Comparison of ENCODE assay signal across 23 mouse cellular contexts in the genomic region with DNA sequence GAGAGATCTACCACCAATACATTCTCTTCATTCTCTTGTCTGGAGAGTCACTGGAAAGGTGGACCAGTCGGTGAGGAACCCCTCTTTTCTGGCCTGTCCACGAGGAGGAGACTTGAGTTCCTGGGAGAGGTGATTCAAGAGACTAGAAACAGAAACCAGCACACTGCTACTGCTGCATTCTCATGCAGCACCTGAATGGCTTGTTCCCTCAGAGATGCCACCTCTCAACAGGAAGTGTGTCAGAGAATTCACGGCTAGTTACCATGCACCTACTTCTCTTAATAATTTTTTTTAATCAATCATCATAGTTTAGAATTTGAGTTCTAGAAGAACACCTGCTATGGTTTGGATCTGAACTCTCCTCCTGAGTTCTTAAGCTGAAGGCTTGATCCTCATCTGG. TPM values are rescaled to one million over a fixed set of nuclear protein-coding genes. Genes with fewer than 3 reads are reported as not detected.
DNase-seq lines count a peak whose midpoint lies in the region; ATAC-seq and TF ChIP-seq lines count a peak whose summit lies in the region.
"Had no signal": no experiment of that assay in that cellular context is flagged by ENCODE, and none has a peak within 500 bp of the region (broad histone marks: within the 10 kb centered on the region; RNA-seq: fewer than 3 reads in every experiment).

No protein-coding gene starts in this region.

- H3K27me3 ChIP-seq in thymus, adult 2 months (ENCODE audit: control insufficient read depth, insufficient read depth, low read length), result no peaks in the 10 kb centered on the region
- H3K27me3 ChIP-seq in intestine, embryonic 16.5 days (replicated peaks; ENCODE audit: control insufficient read depth, insufficient read depth, low read length), result no peaks in the 10 kb centered on the region
- H3K27me3 ChIP-seq: embryonic facial prominence, embryonic 15.5 days; heart, embryonic 12.5 days had no signal

- peak; percentile 87 for ATAC-seq in CD4-positive, CD25-positive, alpha-beta regulatory T cell, adult 4 months
- no peak for ATAC-seq in intestine, embryonic 16.5 days
- ATAC-seq: forebrain, embryonic 14.5 days had no signal

- no peaks in the 10 kb centered on the region for H3K36me3 ChIP-seq in thymus, adult 2 months (ENCODE audit: control insufficient read depth, insufficient read depth, low read length)
- no peaks in the 10 kb centered on the region for H3K36me3 ChIP-seq in intestine, embryonic 16.5 days (ENCODE audit: control insufficient read depth, insufficient read depth, low read length)
- H3K36me3 ChIP-seq: embryonic facial prominence, embryonic 15.5 days; forebrain, embryonic 10.5 days; heart, embryonic 12.5 days; hindbrain, embryonic 10.5 days had no signal

- H3K27ac ChIP-seq in thymus, adult 2 months (ENCODE audit: control insufficient read depth, insufficient read depth, low read length), result no peak overlapping the region
- no peak overlapping the region for H3K27ac ChIP-seq in intestine, embryonic 16.5 days (ENCODE audit: low read length)
- H3K27ac ChIP-seq: embryonic facial prominence, embryonic 15.5 days; forebrain, embryonic 10.5 days; heart, adult 2 months; hindbrain, embryonic 10.5 days; hindbrain, embryonic 14.5 days had no signal

- DNase-seq in thymus, postnatal 14 days, result peak; percentile 6
- DNase-seq in thymus, adult 2 months, result no peak
- peak; percentile 18 for DNase-seq in naive thymus-derived CD4-positive, alpha-beta T cell, adult 2 months (ENCODE audit: low read depth)
- no peak for DNase-seq in spleen, postnatal 14 days (ENCODE audit: low spot score in 2 of 2)
- no peak for DNase-seq in adrenal gland, postnatal 36 days
- DNase-seq: adrenal gland, adult 2 months; adrenal gland, postnatal 25 days; cerebellum, adult 2 months; cerebellum, postnatal 10 days; heart, adult 2 months had no signal

- TF ChIP-seq CTCF in thymus, adult 2 months (IDR thresholded peaks at IDR 0.05; ENCODE audit: borderline replicate concordance, control insufficient read depth, extremely low read depth, insufficient read depth, low read length, poor library complexity), result no peak

- WGBS in thymus, adult 2 months, result 52% methylated on average over 3 of the region's 3 CpGs
- WGBS in intestine, embryonic 16.5 days, result 63% methylated on average over 3 of the region's 3 CpGs

- no peak overlapping the region for H3K4me3 ChIP-seq in thymus, adult 2 months (ENCODE audit: control insufficient read depth, insufficient read depth, low read length)
- H3K4me3 ChIP-seq in intestine, embryonic 16.5 days (ENCODE audit: low read length), result no peak overlapping the region
- H3K4me3 ChIP-seq: embryonic facial prominence, embryonic 15.5 days; erythroblast, embryonic 14.5 days; forebrain, embryonic 10.5 days; heart, adult 2 months; heart, embryonic 12.5 days; hindbrain, embryonic 10.5 days had no signal

- no peak for TF ChIP-seq POLR2A in thymus, adult 2 months (IDR thresholded peaks at IDR 0.05; ENCODE audit: control insufficient read depth, extremely low read depth, insufficient read depth, low read length, poor library complexity)

- no peak overlapping the region for H3K9ac ChIP-seq in intestine, embryonic 16.5 days (ENCODE audit: low read depth, low read length)
- H3K9ac ChIP-seq: embryonic facial prominence, embryonic 15.5 days; heart, embryonic 12.5 days; hindbrain, embryonic 14.5 days had no signal

- H3K4me1 ChIP-seq in thymus, adult 2 months (replicated peaks; ENCODE audit: control insufficient read depth, insufficient read depth, low read length), result peaks cover 3% of the 10 kb centered on the region; the same call in 1 of the 2 replicates
- H3K4me1 ChIP-seq in intestine, embryonic 16.5 days (ENCODE audit: control insufficient read depth, insufficient read depth, low read length), result no peaks in the 10 kb centered on the region
- H3K4me1 ChIP-seq: embryonic facial prominence, embryonic 15.5 days; heart, embryonic 12.5 days; hindbrain, embryonic 10.5 days had no signal

- no peak overlapping the region for H3K4me2 ChIP-seq in intestine, embryonic 16.5 days (ENCODE audit: low read depth, low read length)
- H3K4me2 ChIP-seq: embryonic facial prominence, embryonic 15.5 days; heart, embryonic 12.5 days; hindbrain, embryonic 14.5 days had no signal

- no peaks in the 10 kb centered on the region for H3K9me3 ChIP-seq in intestine, embryonic 16.5 days (ENCODE audit: control insufficient read depth, low read length)
- H3K9me3 ChIP-seq: embryonic facial prominence, embryonic 15.5 days; forebrain, embryonic 10.5 days; heart, embryonic 12.5 days; hindbrain, embryonic 10.5 days had no signal

RNA-seq across cellular contexts. Expression of gene Dynlrb2, which starts 52.0 kb away (rescaled TPM):
- polyA plus RNA-seq in thymus, adult 2 months (2012; rRNA removed), result 1.3 and 1.7 TPM in 2 replicates
- polyA plus RNA-seq in CD4-positive, CD25-positive, alpha-beta regulatory T cell, adult 4 months (2017; shearing (Covaris generic)), result not detected
- polyA plus RNA-seq in intestine, embryonic 16.5 days (2015; fragmentation: Nextera tagmentation; extraction: Ambion mirVana), result not detected in 2 replicates
- total RNA-seq in adrenal gland, postnatal 36 days (2021), result not detected
- total RNA-seq: adrenal gland, adult 2 months; adrenal gland, postnatal 25 days; gastrocnemius, postnatal 4 days; heart, adult 2 months; heart, postnatal 25 days; MEL had no signal
- polyA plus RNA-seq: adrenal gland, adult 2 months; embryonic facial prominence, embryonic 11.5 days; erythroblast, embryonic 14.5 days; heart, embryonic 12.5 days had no signal

Comparison
In these comparisons a context has a peak if more than half of its experiments do, and no peak if none do; other contexts are left out.
1. DNase-seq: peak in thymus, postnatal 14 days (single experiment) and naive thymus-derived CD4-positive, alpha-beta T cell, adult 2 months (single experiment); none in thymus, adult 2 months (single experiment), spleen, postnatal 14 days (0 of 2) and adrenal gland, postnatal 36 days (0 of 2).